Mouse (Mus musculus) limb, embryonic 14.5 days (tissue): ENCODE data around the gene Ptpn22. TPM values are rescaled to one million over a fixed set of nuclear protein-coding genes. Genes with fewer than 3 reads are reported as not detected.

ENCODE experiments used
- ATAC-seq: fragments of 200-750 bp; cut with Nextera tagmentation; 2 replicates; pipeline ENCODE4 v1.8.0; 2017; ENCODE audit warnings: low read depth, moderate number of reproducible peaks, moderate TSS enrichment; ENCODE audit not compliant: low FRiP score
- DNase-seq: peaks from one replicate; pipeline ENCODE4 v3.0.0-alpha.2; 2015; ENCODE audit warnings: low spot score
- H3K27ac ChIP-seq: fragments of 300-500 bp; sonication (generic); replicated peaks from 2 replicates; pipeline ENCODE4 v1.5.1; 2014; ENCODE audit warnings: low read depth, mild to moderate bottlenecking, low read length, moderate library complexity, mixed read lengths
- H3K27me3 ChIP-seq: fragments of 300-500 bp; sonication (generic); 2 replicates; pipeline ENCODE4 v1.6.1; 2014; ENCODE audit warnings: low read length, mixed read lengths; ENCODE audit not compliant: control insufficient read depth, insufficient read depth
- H3K36me3 ChIP-seq: fragments of 300-500 bp; sonication (generic); 2 replicates; pipeline ENCODE4 v1.6.1; 2014; ENCODE audit warnings: mild to moderate bottlenecking, low read length, moderate library complexity, mixed read lengths; ENCODE audit not compliant: control insufficient read depth, insufficient read depth
- H3K4me1 ChIP-seq: fragments of 300-500 bp; sonication (generic); 2 replicates; pipeline ENCODE4 v1.6.1; 2014; ENCODE audit warnings: antibody characterized with exemption, low read length, mixed read lengths; ENCODE audit not compliant: control insufficient read depth, insufficient read depth
- H3K4me2 ChIP-seq: fragments of 300-500 bp; sonication (generic); replicated peaks from 2 replicates; pipeline ENCODE4 v1.6.1; 2014; ENCODE audit warnings: low read depth, mild to moderate bottlenecking, low read length, moderate library complexity; ENCODE audit not compliant: severe bottlenecking
- H3K4me3 ChIP-seq: fragments of 300-500 bp; sonication (generic); replicated peaks from 2 replicates; pipeline ENCODE4 v1.5.1; 2014; ENCODE audit warnings: low read length
- H3K9ac ChIP-seq: fragments of 300-500 bp; sonication (generic); 2 replicates; pipeline ENCODE4 v1.6.1; 2014; ENCODE audit warnings: mild to moderate bottlenecking, low read depth, low read length, moderate library complexity; ENCODE audit not compliant: severe bottlenecking
- H3K9me3 ChIP-seq: fragments of 300-500 bp; sonication (generic); 2 replicates; pipeline ENCODE4 v1.6.1; 2016; ENCODE audit warnings: low read length; ENCODE audit not compliant: control insufficient read depth
- POLR2A ChIP-seq: fragments of 200-500 bp; IDR thresholded peaks from 2 replicates; pipeline ENCODE4 v1.8.0; 2012; ENCODE audit warnings: inconsistent platforms, mild to moderate bottlenecking, moderate library complexity, borderline replicate concordance; ENCODE audit not compliant: insufficient read depth, insufficient read length; ENCODE audit errors: extremely low read depth
- WGBS: fragments of 180-500 bp; shearing (Covaris S2); extraction: QIAGEN DNeasy Blood & Tissue Kit; methylation state at CpG from one replicate; pipeline ENCODE4 v1.1.7; 2014; 5-methylcytosine and 5-hydroxymethylcytosine counted together
- polyA plus RNA-seq, 2 experiments: library from polyadenylated mRNA; depleted of rRNA in 1 of 2; stranded (reverse) in 1 of 2; unstranded in 1 of 2; fragments of >200 nt; fragmentation: Nextera tagmentation in 1 of 2; extraction: Ambion mirVana in 1 of 2; gene quantifications; 2 replicates each; pipeline versions ENCODE4 v1.2.1 to v1.2.3; 2012 to 2014

The Ptpn22 gene
- polyA plus RNA-seq, 2 experiments, result 0.47 to 1.1 TPM

GRCm38 (mm10) chr3:103915509-103915896 lies 55.9 kb downstream of the Ptpn22 start:
- DNase-seq (no peak), ATAC-seq (no peak)
- Histone ChIP-seq H3K4me3 (peak overlapping the region; percentile 97), H3K4me2 (peak overlapping the region; percentile 75), H3K9ac (peak overlapping the region; percentile 93), H3K4me1 (peaks cover 11% of the 10 kb centered on the region), H3K27me3 (no peaks in the 10 kb centered on the region), H3K36me3 (no peaks in the 10 kb centered on the region), H3K9me3 (no peaks in the 10 kb centered on the region), H3K27ac (peak overlapping the region; percentile 94; the same call in 1 of the 2 replicates)
- WGBS, result 3% methylated on average over 7 of the region's 7 CpGs
- no peak for TF ChIP-seq POLR2A

GRCm38 (mm10) chr3:103916205-103916838 lies 56.7 kb downstream of the Ptpn22 start:
- no peaks in the 10 kb centered on the region for H3K27me3 ChIP-seq

GRCm38 (mm10) chr3:103916839-103917237 lies 57.2 kb downstream of the Ptpn22 start:
- 62% methylated on average over 3 of the region's 3 CpGs for WGBS
- 0 out of 2 replicates have a peak overlapping the region, but pooled peaks have one; percentile 7 for H3K9ac ChIP-seq

More at GRCm38 (mm10) chr3:103916205-103916838, 56.7 kb downstream of the Ptpn22 start:
- H3K27ac ChIP-seq, result no peak overlapping the region
- WGBS, result 40% methylated on average over 5 of the region's 5 CpGs
- H3K36me3 ChIP-seq, result no peaks in the 10 kb centered on the region
- TF ChIP-seq POLR2A, result no peak
- peak overlapping the region; percentile 97 for H3K4me3 ChIP-seq
- H3K4me1 ChIP-seq, result peaks cover 11% of the 10 kb centered on the region
- peak overlapping the region; percentile 75 for H3K4me2 ChIP-seq
- no peaks in the 10 kb centered on the region for H3K9me3 ChIP-seq
- DNase-seq (no peak), ATAC-seq (no peak)
- H3K9ac ChIP-seq, result 0 out of 2 replicates have a peak overlapping the region, but pooled peaks have one; percentile 7

GRCm38 (mm10) chr3:103920094-103920493 lies 60.5 kb downstream of the Ptpn22 start:
- Histone ChIP-seq H3K4me1 (peaks cover 11% of the 10 kb centered on the region), H3K9ac (no peak overlapping the region), H3K27me3 (no peaks in the 10 kb centered on the region), H3K9me3 (no peaks in the 10 kb centered on the region), H3K4me2 (no peak overlapping the region), H3K36me3 (no peaks in the 10 kb centered on the region), H3K27ac (no peak overlapping the region), H3K4me3 (no peak overlapping the region)
- WGBS, result 94% methylated on average over 1 of the region's 1 CpGs
- TF ChIP-seq POLR2A, result no peak
- no peak for DNase-seq
- no peak for ATAC-seq

More at GRCm38 (mm10) chr3:103916839-103917237, 57.2 kb downstream of the Ptpn22 start:
- no peak overlapping the region for H3K27ac ChIP-seq
- H3K36me3 ChIP-seq, result no peaks in the 10 kb centered on the region
- no peak for DNase-seq
- H3K4me2 ChIP-seq, result peak overlapping the region; percentile 75
- peak overlapping the region; percentile 97 for H3K4me3 ChIP-seq
- H3K4me1 ChIP-seq, result peaks cover 11% of the 10 kb centered on the region
- H3K27me3 ChIP-seq, result no peaks in the 10 kb centered on the region
- ATAC-seq, result no peak
- no peaks in the 10 kb centered on the region for H3K9me3 ChIP-seq
- TF ChIP-seq POLR2A, result no peak

DNA sequence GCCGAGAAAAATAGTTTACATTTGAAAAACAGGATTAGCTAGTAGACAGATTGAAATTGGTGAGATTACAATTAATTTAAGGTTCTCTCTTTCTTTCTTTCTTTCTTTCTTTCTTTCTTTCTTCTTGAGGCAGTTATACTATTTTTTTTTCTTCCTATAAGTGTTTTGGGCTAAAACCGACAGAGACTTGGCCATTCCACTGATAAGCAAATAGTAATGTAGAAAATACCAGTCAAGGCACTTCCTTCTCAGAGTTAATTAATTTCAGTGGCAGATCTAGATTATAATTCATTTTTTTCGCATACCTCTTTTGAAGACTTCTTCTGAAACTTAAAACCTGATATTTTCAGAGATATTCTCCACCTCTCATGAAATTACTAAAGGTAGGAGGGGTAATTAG lies 65.7 kb downstream of the Ptpn22 start:
- Histone ChIP-seq H3K27ac (no peak overlapping the region), H3K4me2 (no peak overlapping the region), H3K4me1 (no peaks in the 10 kb centered on the region; the same call in 1 of the 2 replicates), H3K9me3 (no peaks in the 10 kb centered on the region), H3K9ac (no peak overlapping the region), H3K27me3 (no peaks in the 10 kb centered on the region), H3K36me3 (peaks cover 16% of the 10 kb centered on the region), H3K4me3 (no peak overlapping the region)
- ATAC-seq (no peak), DNase-seq (no peak)
- 75% methylated on average over 3 of the region's 3 CpGs for WGBS
- TF ChIP-seq POLR2A, result no peak
